Mouse (Mus musculus) thymus, adult 18-20 months (tissue): ENCODE results near the gene D11Wsu47e.

Experiments used
- DNase-seq, 2 experiments: peaks; one replicate each; pipeline ENCODE4 v3.0.0; 2022; ENCODE audit warnings: mixed read lengths in 2 of 2

The D11Wsu47e gene

GRCm38 (mm10) chr11:113666648-113667047 lies 17.6 kb upstream of the D11Wsu47e start:
- peak; percentile 24 to 40 for DNase-seq

GRCm38 (mm10) chr11:113667122-113667521 lies 17.1 kb upstream of the D11Wsu47e start:
- DNase-seq: no peak

- DNase-seq: no peak
These were observed 16.5 kb upstream of the D11Wsu47e start for GRCm38 (mm10) chr11:113667704-113668103.

GRCm38 (mm10) chr11:113668857-113669256 lies 15.4 kb upstream of the D11Wsu47e start:
- no peak for DNase-seq

GRCm38 (mm10) chr11:113669711-113670110 lies 14.5 kb upstream of the D11Wsu47e start:
- DNase-seq: no peak

GRCm38 (mm10) chr11:113673614-113674013 lies 10.6 kb upstream of the D11Wsu47e start:
- DNase-seq: no peak

GRCm38 (mm10) chr11:113674595-113674994 lies 9.6 kb upstream of the D11Wsu47e start:
- DNase-seq: no peak

- DNase-seq: no peak
These were observed 7.4 kb upstream of the D11Wsu47e start for GRCm38 (mm10) chr11:113676847-113677246.

- DNase-seq: no peak
These were observed 6.8 kb upstream of the D11Wsu47e start for GRCm38 (mm10) chr11:113677378-113677777.

GRCm38 (mm10) chr11:113678373-113678772 lies 5.8 kb upstream of the D11Wsu47e start:
- DNase-seq: no peak

GRCm38 (mm10) chr11:113680954-113681353 lies 3.3 kb upstream of the D11Wsu47e start:
- no peak for DNase-seq

GRCm38 (mm10) chr11:113681979-113682378 lies 2.2 kb upstream of the D11Wsu47e start:
- no peak for DNase-seq

GRCm38 (mm10) chr11:113682897-113683626 lies 1.1 kb upstream of the D11Wsu47e start:
- peak; percentile 55 to 67 for DNase-seq

GRCm38 (mm10) chr11:113683627-113683956 lies 620 bp upstream of the D11Wsu47e start:
- DNase-seq: no peak

- no peak for DNase-seq
These were observed 655 bp downstream of the D11Wsu47e start for GRCm38 (mm10) chr11:113684707-113685426.

GRCm38 (mm10) chr11:113687031-113687430 lies 2.8 kb downstream of the D11Wsu47e start:
- no peak for DNase-seq

- DNase-seq: no peak
These were observed 6.3 kb downstream of the D11Wsu47e start for GRCm38 (mm10) chr11:113690506-113690905.

- no peak for DNase-seq
These were observed 7.1 kb downstream of the D11Wsu47e start for GRCm38 (mm10) chr11:113691318-113691717.

GRCm38 (mm10) chr11:113691851-113692250 lies 7.6 kb downstream of the D11Wsu47e start:
- no peak for DNase-seq

- no peak for DNase-seq
These were observed 13.4 kb downstream of the D11Wsu47e start for GRCm38 (mm10) chr11:113697571-113697970.

- no peak for DNase-seq
These were observed 13.9 kb downstream of the D11Wsu47e start for GRCm38 (mm10) chr11:113698013-113698545.

- DNase-seq: no peak
These were observed 15.4 kb downstream of the D11Wsu47e start for GRCm38 (mm10) chr11:113699643-113700042.

GRCm38 (mm10) chr11:113703758-113704157 lies 19.5 kb downstream of the D11Wsu47e start:
- peak; percentile 49 to 61 for DNase-seq
